Mouse (Mus musculus): Measurements from ENCODE around the gene Kif14. TPM values are rescaled to one million over a fixed set of nuclear protein-coding genes. Genes with fewer than 3 reads are reported as not detected.

Kif14 gene
- total RNA-seq, 2 experiments from 2014 or later = 5.8 to 18.7 TPM

GRCm38 (mm10) chr1:136579360-136579759 is 113.2 kb downstream of the Kif14 start:
- no peak for ATAC-seq (replicated peaks; ENCODE audit: low FRiP score, poor library complexity, severe bottlenecking)

GRCm38 (mm10) chr1:136580266-136580665 is 114.1 kb downstream of the Kif14 start:
- ATAC-seq (replicated peaks; ENCODE audit: low FRiP score, poor library complexity, severe bottlenecking) = no peak

Other genes starting within 250 kb of the Kif14 start
- gene Inava, start 232.1 kb upstream of the Kif14 start, total RNA-seq (2015; ENCODE audit: low replicate concordance) = not detected in 2 replicates
- gene Inava, start 232.1 kb upstream of the Kif14 start, total RNA-seq (2017; ENCODE audit: low replicate concordance) = not detected in 2 replicates
- gene Gpr25, start 205.5 kb upstream of the Kif14 start, total RNA-seq (2015; ENCODE audit: low replicate concordance) = not detected in 2 replicates
- gene Gpr25, start 205.5 kb upstream of the Kif14 start, total RNA-seq (2017; ENCODE audit: low replicate concordance) = not detected in 2 replicates
- gene Camsap2, start 120.2 kb upstream of the Kif14 start, total RNA-seq (2015; ENCODE audit: low replicate concordance) = 23.0 and 33.6 TPM in 2 replicates
- gene Camsap2, start 120.2 kb upstream of the Kif14 start, total RNA-seq (2017; ENCODE audit: low replicate concordance) = 53.8 and 56.0 TPM in 2 replicates
- gene Ddx59, start 51.1 kb upstream of the Kif14 start, total RNA-seq (2015; ENCODE audit: low replicate concordance) = 0.58 and 10.7 TPM in 2 replicates
- gene Ddx59, start 51.1 kb upstream of the Kif14 start, total RNA-seq (2017; ENCODE audit: low replicate concordance) = 3.9 and 6.7 TPM in 2 replicates
- gene Zfp281, start 158.6 kb downstream of the Kif14 start, total RNA-seq (2015; ENCODE audit: low replicate concordance) = 1.2 and 5.4 TPM in 2 replicates
- gene Zfp281, start 158.6 kb downstream of the Kif14 start, total RNA-seq (2017; ENCODE audit: low replicate concordance) = 4.5 and 5.8 TPM in 2 replicates